Mouse (Mus musculus) lung, postnatal 4 days (tissue): ENCODE measurements around the gene Tmem203.
A peak's percentile ranks its signal among the peaks of the same experiment; 100 is the strongest.

ENCODE experiments used
- DNase-seq, 2 experiments: peaks; one replicate each; pipeline ENCODE4 v3.0.0; 2021

Gene Tmem203

GRCm38 (mm10) chr2:25264851-25265250, 9.6 kb downstream of the Tmem203 start:
- DNase-seq, result no peak

- peak in 1 of 2 experiments; percentile 26 for DNase-seq
Observed at GRCm38 (mm10) chr2:25265897-25266656, 10.8 kb downstream of the Tmem203 start.

GRCm38 (mm10) chr2:25266720-25267119, 11.5 kb downstream of the Tmem203 start:
- DNase-seq, result peak in 1 of 2 experiments; percentile 37

- DNase-seq, result no peak
Observed at GRCm38 (mm10) chr2:25267241-25267640, 12.0 kb downstream of the Tmem203 start.

DNA sequence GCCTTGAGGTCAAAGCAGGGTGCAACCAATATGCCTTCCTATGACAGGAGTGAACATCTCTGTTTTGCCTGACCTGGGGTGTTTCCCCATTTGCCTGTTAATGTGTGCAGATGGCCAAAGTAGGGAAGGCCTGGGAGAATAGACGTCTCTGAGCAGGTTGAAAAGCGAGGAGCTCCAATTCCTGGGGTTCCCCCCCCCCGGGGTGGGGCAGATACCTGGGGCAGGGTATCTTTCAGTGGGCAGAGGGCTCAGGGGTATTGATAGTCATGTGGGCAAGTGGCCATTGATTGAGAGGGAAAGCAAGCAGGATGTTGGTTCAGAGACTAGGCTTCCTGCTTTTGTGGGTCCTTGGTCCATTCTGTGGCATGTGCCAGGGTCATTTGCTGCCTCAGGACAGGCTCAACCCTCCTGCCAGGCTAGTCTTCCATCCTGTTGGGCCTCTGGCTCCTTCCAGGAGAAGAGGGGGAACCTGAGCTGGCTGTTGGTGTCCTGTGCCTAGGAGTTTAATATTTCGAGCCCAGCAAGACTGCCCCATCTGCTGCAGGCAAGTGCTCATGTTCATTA, 12.6 kb downstream of the Tmem203 start:
- no peak for DNase-seq

GRCm38 (mm10) chr2:25271827-25272511, 16.7 kb downstream of the Tmem203 start, which contains the start of the genes Ssna1 and Anapc2:
TSS of gene Ssna1 (minus strand) at chr2:25272438.
TSS of gene Anapc2 (plus strand) at chr2:25272478.
- peak; percentile 98 to 99 for DNase-seq

DNA sequence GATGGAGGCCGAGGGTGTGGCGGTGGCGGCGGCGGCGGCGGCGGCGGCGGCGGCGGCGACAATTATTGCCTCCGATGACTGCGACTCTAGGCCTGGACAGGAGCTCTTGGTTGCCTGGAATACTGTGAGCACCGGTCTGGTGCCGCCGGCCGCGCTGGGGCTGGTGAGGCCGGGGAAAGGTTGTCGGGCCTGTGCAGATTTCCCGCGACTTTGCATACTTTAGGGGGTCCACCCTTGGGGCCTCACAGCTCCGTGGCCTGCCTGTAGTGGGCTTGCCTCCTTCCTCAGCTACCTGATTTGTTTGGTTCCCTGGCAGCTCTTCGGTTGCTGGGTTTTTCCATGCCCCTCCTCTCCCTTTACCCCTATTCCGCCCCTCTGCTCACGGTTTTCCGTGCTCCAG, 17.3 kb downstream of the Tmem203 start:
- no peak for DNase-seq

DNA sequence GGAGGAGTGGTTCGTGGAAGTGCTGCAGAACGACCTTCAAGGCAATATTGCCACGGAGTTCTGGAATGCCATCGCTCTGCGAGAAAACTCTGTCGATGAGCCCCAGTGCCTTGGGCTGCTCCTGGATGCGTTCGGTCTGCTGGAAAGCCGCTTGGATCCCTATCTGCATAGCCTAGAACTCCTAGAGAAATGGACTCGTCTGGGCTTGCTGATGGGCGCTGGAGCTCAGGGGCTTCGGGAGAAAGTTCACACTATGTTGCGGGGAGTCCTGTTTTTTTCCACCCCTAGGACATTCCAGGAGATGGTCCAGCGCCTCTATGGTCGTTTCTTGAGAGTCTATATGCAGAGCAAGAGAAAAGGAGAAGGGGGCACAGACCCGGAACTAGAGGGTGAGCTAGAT, 17.8 kb downstream of the Tmem203 start:
- no peak for DNase-seq

DNA sequence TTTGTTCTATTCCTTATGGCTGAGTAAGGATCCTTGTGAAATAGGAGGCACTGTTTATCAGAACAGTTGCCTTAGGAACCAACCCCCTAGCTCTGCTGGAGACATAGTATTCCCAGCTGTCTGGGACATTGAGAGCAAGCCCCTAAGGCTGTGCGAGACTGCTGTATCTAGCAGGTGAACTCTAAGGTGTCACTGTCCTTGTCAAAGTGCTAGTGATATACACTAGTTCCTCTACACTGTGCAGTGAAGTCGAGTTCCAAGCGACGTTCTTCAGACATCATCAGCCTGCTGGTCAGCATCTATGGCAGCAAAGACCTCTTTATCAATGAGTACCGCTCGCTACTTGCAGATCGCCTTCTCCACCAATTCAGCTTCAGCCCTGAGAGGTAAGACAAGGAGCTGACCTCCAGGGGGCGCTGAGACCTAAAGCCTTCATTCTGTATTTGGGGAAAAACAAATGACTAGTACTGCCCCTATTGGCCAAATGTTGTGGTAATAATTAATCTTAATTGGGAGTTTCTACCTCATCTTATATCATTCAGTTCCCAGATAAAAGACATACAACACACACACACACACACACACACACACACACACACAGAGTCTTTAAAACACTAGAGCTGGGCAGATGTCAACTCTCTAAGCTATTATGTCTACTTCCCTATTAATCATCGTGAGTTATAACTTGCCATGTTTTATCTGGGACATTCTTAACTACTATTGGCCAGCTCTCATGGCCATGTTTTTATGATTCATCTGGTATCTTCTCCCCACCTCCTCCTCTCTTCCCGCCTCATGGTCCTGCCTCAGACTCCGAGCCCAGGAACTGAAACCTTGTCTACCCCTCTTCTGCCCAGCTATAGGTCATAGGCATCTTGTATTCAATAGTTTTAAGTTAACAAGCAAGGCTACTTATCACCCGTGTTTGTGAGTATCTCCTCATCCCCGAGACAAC, 24.0 kb downstream of the Tmem203 start:
- peak; percentile 79 to 87 for DNase-seq

DNA sequence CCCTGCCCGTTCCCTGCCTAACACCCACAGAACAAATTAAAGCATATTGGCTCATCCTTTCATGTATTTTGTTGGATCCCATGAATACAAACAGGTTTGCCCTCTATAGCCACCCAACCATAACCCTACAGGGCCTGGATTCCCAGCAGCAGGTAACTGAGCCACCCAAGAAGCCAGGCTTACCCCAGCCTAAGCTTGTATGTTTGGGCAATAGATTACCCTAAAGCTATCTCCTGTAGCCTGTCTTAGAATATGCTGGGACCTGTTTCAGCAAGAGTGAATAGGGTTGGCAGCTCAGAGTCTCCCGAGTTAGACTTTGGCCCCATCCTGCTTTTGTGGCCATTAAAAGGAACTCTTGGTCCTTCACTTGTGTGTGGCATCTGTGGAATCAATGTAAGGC, 30.3 kb downstream of the Tmem203 start:
- DNase-seq, result no peak

- DNase-seq, result no peak
Observed at GRCm38 (mm10) chr2:25286314-25286713, 31.1 kb downstream of the Tmem203 start.

- DNase-seq, result peak; percentile 62 to 80
Observed at GRCm38 (mm10) chr2:25286837-25287636, 31.8 kb downstream of the Tmem203 start.

GRCm38 (mm10) chr2:25287927-25288649, 32.8 kb downstream of the Tmem203 start, which contains the start of gene Tmem210:
TSS of gene Tmem210 (plus strand) at chr2:25288145.
- no peak for DNase-seq

GRCm38 (mm10) chr2:25288734-25289345, 33.6 kb downstream of the Tmem203 start:
- DNase-seq, result no peak

- peak; percentile 54 to 71 for DNase-seq
Observed at GRCm38 (mm10) chr2:25289651-25290050, 34.4 kb downstream of the Tmem203 start, which contains the start of gene Lrrc26. TSS of gene Lrrc26 (plus strand) at chr2:25289915.

GRCm38 (mm10) chr2:25290101-25290815, 35.0 kb downstream of the Tmem203 start:
- DNase-seq, result peak in 1 of 2 experiments; percentile 17

DNA sequence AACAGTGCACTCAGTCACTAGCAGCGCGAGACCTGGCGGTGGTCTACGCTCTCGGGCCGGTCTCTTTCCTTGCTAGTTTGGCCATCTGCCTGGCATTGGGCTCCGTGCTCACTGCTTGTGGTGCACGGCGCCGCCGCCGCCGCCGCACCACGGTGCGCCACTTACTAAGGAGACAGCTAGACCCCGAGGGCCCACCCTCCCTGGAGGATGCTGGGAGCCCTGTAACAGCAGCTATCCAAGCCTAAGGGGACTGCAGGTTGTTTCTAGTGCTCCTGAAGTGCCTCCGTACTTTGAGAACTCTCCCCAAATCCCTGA, 35.5 kb downstream of the Tmem203 start:
- DNase-seq, result peak; percentile 20 to 47

DNA sequence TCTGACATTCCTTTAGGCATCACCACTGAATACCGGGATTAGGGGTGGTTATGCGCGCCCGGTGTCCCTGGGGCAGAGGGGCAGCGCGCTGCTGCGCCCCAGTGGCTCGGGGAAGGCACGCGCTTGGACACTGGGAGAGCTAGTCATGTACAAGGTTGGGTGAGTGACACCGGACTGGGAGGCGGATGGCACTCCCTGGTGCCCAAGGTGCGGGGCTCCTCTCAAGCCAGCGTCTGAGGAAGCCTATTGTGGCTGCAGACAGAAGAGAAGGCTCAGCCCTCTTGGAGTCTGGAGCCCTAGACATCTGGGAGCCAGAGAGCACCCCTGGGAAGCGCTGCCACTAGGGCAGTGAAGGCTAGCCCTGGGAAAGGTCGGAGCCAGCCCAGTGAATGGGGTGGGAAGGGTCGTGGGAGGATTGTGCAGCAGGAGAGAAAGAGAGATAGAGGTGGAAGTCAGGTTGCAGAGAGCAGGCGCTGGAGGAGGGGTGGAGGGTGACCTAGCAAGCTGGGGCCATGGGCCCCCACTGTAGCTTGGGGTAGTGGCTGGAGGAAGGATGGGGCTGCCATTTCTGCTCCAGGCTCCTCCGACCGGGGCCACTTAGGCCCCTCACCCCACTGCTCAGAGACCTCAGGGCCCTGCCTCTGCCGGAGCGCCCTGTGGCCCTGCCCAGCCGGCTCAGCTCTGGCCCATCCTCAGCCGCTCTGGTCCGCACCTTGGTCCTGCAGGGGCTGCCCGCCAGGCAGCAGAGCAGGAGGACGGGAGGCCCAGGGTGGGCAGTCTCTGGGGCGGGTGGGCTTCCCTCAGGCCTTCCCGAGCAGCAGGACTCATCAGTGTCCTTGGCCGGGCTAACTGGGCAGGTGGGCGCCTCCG, 36.2 kb downstream of the Tmem203 start:
- DNase-seq, result peak in 1 of 2 experiments; percentile 25

DNA sequence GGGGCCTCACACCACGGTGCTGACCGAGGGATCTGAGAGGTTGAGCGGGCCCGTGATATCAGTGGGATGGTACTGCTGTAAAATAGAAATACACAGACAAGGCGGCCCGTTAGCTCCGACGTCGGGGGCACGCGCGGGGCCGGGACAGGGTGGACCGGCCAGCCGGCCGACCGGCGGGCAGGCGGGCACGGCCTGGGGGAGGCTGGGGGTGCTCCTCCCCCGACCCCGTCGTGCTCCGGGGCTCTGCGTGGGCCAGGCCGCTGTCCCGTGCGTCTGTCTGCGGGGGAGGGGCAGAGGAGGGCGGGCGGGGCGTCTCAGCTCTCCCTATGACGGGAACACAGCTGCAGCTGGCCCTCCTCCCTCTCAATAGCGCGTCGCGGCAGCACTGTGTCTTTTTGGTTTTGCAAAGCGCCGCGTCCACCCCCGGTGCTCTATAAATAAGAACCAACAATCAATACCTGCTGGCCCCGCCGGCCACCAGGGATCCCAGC, 36.9 kb downstream of the Tmem203 start:
- DNase-seq, result peak; percentile 22 to 47
